Mouse (Mus musculus): Measurements from ENCODE around the gene Zswim1. TPM values are rescaled to one million over a fixed set of nuclear protein-coding genes. Genes with fewer than 3 reads are reported as not detected.

The Zswim1 gene
- 10 to 100 TPM; 11.0 to 11.4 TPM for total RNA-seq (2021)
- long read RNA-seq, experiment 1, transcript Zswim1-201 (2 exons, 2,705 nt), result major isoform, 17 of 20 reads
- long read RNA-seq, experiment 1, partial matches to known transcripts, result 2 of 20 reads
- long read RNA-seq, experiment 1, other reads (novel, unspliced or antisense), result 1 of 20 reads
- long read RNA-seq, experiment 2, transcript Zswim1-201 (2 exons, 2,705 nt), result major isoform, 7 of 8 reads
- long read RNA-seq, experiment 2, partial matches to known transcripts, result 0 of 8 reads
- long read RNA-seq, experiment 2, other reads (novel, unspliced or antisense), result 1 of 8 reads

GRCm38 (mm10) chr2:164822636-164823165 is at the start of gene Zswim1:
Gene Zswim1, plus strand, starts transcription at chr2:164822686.
- peak; percentile 100 for DNase-seq (ENCODE audit: low spot score in 2 of 2)

GRCm38 (mm10) chr2:164773229-164773988 is 49.1 kb upstream of the Zswim1 start:
- no peak for DNase-seq (ENCODE audit: low spot score in 2 of 2)

GRCm38 (mm10) chr2:164773989-164774364 is 48.5 kb upstream of the Zswim1 start:
- DNase-seq (ENCODE audit: low spot score in 2 of 2), result no peak

- DNase-seq (ENCODE audit: low spot score in 2 of 2), result no peak
These were observed 46.4 kb upstream of the Zswim1 start for GRCm38 (mm10) chr2:164776130-164776529.

DNA sequence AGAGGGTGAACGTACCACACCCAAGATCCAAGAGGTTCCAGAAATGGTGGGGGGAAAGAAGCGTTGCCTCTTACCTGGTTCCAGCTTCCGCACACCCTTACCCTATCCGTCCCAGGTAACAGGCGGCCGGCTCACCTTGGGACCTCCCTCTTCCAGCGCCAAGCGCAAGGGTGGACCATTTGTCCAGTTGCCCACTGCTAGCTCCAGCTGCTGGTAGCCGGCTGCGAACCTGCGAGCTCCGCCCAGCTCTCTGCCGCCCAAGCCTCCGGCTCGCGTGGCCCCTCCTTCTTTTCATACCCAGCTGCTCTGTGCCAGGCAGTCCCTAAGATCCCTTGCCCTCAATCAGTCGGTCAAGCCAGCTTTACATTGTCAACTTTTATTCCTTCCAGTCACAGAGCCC is 45.7 kb upstream of the Zswim1 start:
- no peak for DNase-seq (ENCODE audit: low spot score in 2 of 2)

GRCm38 (mm10) chr2:164777246-164778014 is 45.1 kb upstream of the Zswim1 start:
- no peak for DNase-seq (ENCODE audit: low spot score in 2 of 2)

DNA sequence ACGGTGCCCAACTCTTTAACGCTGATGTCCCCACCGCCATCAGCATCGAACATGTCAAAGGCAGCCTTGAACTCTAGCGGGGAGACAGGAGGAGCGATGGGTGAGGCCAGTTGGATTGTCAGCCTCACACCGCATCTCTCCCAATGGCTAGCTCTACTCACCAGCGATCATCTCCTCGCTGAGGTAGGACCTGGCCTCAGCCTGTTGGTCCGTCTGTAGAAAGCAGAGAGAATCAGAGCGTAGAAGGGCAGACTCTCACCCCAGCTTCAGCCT is 44.5 kb upstream of the Zswim1 start:
- DNase-seq (ENCODE audit: low spot score in 2 of 2), result no peak

- DNase-seq (ENCODE audit: low spot score in 2 of 2), result no peak
These were observed 43.7 kb upstream of the Zswim1 start for GRCm38 (mm10) chr2:164778809-164779208.

- DNase-seq (ENCODE audit: low spot score in 2 of 2), result no peak
These were observed 42.9 kb upstream of the Zswim1 start, which contains the start of gene Tnnc2 for GRCm38 (mm10) chr2:164779481-164780086. Gene Tnnc2, minus strand, starts transcription at chr2:164779967.

GRCm38 (mm10) chr2:164781876-164782275 is 40.6 kb upstream of the Zswim1 start:
- DNase-seq (ENCODE audit: low spot score in 2 of 2), result no peak

GRCm38 (mm10) chr2:164783926-164784581 is 38.4 kb upstream of the Zswim1 start:
- DNase-seq (ENCODE audit: low spot score in 2 of 2), result no peak

DNA sequence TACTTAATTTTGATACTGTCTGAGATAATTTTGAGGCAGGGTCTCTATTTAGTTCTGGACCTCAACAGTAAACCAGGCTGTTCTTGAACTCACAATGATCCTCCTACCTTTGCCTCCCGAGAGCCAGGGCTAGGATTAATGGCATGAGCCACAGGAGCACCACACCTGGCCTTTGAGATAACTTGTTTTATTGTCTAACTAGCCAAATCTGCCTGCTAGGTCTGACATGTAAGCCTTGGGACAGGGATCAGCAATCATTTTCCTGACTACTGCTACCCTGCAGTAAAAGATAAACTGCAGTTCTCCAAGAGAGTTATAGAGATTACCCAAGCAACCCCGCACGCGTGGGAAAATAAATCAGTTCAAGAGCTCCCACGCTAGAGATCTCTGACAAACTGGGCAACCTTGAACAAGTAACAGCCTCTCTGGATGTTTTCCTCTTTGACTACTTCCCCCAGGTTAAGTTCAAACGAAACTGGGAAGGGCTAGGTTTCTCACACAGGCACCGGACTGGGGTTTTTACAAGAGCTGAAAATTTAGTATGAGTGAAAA is 37.5 kb upstream of the Zswim1 start:
- no peak for DNase-seq (ENCODE audit: low spot score in 2 of 2)

DNA sequence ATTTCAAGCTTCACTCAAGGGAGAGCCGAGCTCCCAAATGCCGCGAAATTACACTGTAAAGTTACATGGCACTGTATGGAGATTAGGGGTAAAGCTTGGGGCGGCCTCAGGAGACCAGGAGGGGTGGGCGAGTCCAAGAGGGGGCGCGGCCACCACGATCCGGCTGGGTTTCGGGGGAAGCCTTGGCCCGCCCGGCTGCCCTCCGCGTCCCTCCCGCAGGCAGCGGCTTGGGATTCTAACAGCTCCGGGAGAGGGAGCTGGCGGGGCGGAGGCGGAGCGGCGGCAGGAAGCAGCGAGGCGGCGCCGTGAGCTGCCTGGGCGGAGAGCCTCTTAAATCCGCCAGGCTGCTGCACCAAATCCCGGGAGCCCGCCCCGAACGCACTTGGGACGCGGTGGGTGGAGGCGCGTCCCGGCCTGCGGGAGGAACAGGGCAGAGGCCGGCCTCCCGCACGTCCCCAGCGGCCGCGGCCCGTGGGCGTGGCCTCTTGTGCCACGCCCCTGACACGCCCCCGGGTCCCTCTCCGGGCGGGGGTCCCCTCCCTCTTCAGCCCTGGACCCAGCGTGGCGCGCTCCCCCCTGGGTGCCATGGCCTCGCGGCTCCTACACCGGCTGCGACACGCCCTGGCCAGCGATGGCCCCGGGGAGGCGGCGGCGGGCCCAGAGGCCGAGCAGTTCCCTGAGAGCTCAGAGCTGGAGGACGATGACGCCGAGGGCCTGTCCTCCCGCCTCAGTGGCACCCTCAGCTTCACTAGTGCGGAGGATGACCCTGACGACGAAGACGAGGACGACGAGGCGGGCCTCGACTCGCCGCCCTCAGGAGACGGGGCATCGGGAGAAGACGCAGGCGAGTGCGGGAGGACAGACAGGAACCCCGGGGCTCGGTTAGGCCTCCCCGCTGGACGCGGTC is 36.8 kb upstream of the Zswim1 start, which contains the start of gene Snx21:
Gene Snx21 (plus strand): TSS at position 343 of the 907 bp plus-strand sequence.
- DNase-seq (ENCODE audit: low spot score in 2 of 2), result peak; percentile 87 to 93

- DNase-seq (ENCODE audit: low spot score in 2 of 2), result no peak
These were observed 36.0 kb upstream of the Zswim1 start for GRCm38 (mm10) chr2:164786388-164786885.

GRCm38 (mm10) chr2:164787032-164787431 is 35.5 kb upstream of the Zswim1 start:
- no peak for DNase-seq (ENCODE audit: low spot score in 2 of 2)

DNA sequence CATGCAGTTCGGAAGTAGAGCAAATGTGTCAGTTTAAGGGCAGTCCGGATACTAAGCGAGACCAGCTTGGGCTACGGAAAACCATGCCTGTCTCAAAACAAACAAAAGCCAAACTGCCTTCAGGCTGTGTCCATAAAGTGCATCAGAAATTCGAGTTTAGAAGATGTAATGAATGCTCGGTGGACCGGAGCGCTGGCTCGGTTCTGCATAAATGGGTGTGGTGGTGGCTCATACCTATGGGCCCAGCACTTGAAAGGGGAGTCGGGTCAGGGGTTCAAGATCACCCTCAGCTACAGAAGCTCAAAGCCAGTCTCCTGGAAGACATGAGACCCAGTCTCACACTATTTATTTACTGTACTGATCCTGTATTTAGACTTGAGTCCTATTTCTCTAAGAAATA is 34.7 kb upstream of the Zswim1 start:
- no peak for DNase-seq (ENCODE audit: low spot score in 2 of 2)

GRCm38 (mm10) chr2:164788411-164788810 is 34.1 kb upstream of the Zswim1 start:
- no peak for DNase-seq (ENCODE audit: low spot score in 2 of 2)

GRCm38 (mm10) chr2:164790451-164790850 is 32.0 kb upstream of the Zswim1 start:
- DNase-seq (ENCODE audit: low spot score in 2 of 2), result no peak

DNA sequence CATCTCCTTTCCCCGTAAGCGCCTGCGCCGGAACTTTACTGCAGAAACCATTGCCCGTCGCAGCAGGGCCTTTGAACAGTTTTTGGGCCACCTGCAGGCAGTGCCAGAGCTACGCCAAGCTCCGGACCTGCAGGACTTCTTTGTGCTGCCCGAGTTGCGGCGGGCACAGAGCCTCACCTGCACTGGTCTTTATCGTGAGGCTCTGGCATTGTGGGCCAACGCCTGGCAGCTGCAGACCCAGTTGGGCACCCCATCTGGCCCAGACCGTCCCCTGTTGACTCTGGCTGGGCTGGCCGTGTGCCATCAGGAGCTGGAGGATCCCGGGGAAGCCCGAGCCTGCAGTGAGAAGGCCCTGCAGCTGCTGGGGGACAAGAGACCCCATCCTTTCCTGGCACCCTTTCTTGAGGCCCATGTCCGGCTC is 30.6 kb upstream of the Zswim1 start:
- DNase-seq (ENCODE audit: low spot score in 2 of 2), result no peak

Measured in adrenal gland, adult 18-20 months (tissue).